Mouse (Mus musculus): ENCODE results near the gene Vamp3.
A peak's percentile ranks its signal among the peaks of the same experiment; 100 is the strongest.
"Not testable (repeated sequence)": the region's sequence is repeated elsewhere in the genome, so short reads cannot be mapped to it uniquely, and the experiment has no call there.

Vamp3 gene

GRCm38 (mm10) chr4:151044944-151045570 is 12.7 kb downstream of the Vamp3 start:
- DNase-seq (ENCODE audit: low spot score) = no peak

GRCm38 (mm10) chr4:151044037-151044943 is 13.5 kb downstream of the Vamp3 start, which contains the start of gene Per3:
Gene Per3, minus strand, starts transcription at chr4:151044665.
- peak; percentile 97 for DNase-seq (ENCODE audit: low spot score)

- DNase-seq (ENCODE audit: low spot score) = no peak
These were observed 14.5 kb downstream of the Vamp3 start for GRCm38 (mm10) chr4:151043281-151043680.

GRCm38 (mm10) chr4:151041506-151041905 is 16.3 kb downstream of the Vamp3 start:
- no peak for DNase-seq (ENCODE audit: low spot score)

- DNase-seq (ENCODE audit: low spot score) = no peak
These were observed 20.0 kb downstream of the Vamp3 start for GRCm38 (mm10) chr4:151037800-151038199.

- DNase-seq (ENCODE audit: low spot score) = no peak
These were observed 21.2 kb downstream of the Vamp3 start for GRCm38 (mm10) chr4:151036521-151036920.

- no peak for DNase-seq (ENCODE audit: low spot score)
These were observed 30.8 kb downstream of the Vamp3 start for GRCm38 (mm10) chr4:151027001-151027400.

- no peak for DNase-seq (ENCODE audit: low spot score)
These were observed 33.6 kb downstream of the Vamp3 start for GRCm38 (mm10) chr4:151024152-151024551.

- not testable (repeated sequence) for DNase-seq (ENCODE audit: low spot score)
These were observed 40.4 kb downstream of the Vamp3 start for GRCm38 (mm10) chr4:151017356-151017755.

GRCm38 (mm10) chr4:151015946-151016345 is 41.8 kb downstream of the Vamp3 start:
- no peak for DNase-seq (ENCODE audit: low spot score)

- DNase-seq (ENCODE audit: low spot score) = no peak
These were observed 47.4 kb downstream of the Vamp3 start for GRCm38 (mm10) chr4:151010316-151010715.

GRCm38 (mm10) chr4:151006945-151007344 is 50.8 kb downstream of the Vamp3 start:
- DNase-seq (ENCODE audit: low spot score) = no peak

GRCm38 (mm10) chr4:151005656-151006318 is 52.0 kb downstream of the Vamp3 start:
- DNase-seq (ENCODE audit: low spot score) = no peak

- no peak for DNase-seq (ENCODE audit: low spot score)
These were observed 56.4 kb downstream of the Vamp3 start for GRCm38 (mm10) chr4:151001397-151001796.

GRCm38 (mm10) chr4:150998626-150999025 is 59.1 kb downstream of the Vamp3 start:
- no peak for DNase-seq (ENCODE audit: low spot score)
